Mouse (Mus musculus): ENCODE results near the gene Nefh.

DNA sequence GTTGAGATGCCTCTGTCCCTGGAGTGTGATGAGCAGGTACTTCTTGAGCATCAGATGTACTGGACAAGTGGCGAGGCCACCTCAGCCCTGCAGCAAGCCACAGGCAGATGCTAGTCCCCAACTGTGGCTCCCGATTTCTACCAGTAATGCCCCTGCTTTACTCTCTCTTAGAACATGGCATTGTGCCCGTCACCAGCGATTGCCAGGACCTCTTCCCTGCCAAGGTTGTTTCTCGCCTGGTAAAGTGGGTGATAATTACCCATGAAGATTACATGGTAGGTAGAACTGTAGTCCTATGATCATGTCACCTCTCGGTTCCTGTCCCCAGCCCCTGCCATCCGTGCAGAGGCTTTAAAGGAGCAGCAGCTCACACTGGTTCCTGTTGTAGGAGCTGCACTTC lies 26.1 kb downstream of the Nefh start:
- no peak for TF ChIP-seq CTCF (IDR thresholded peaks at IDR 0.05; ENCODE audit: borderline replicate concordance, insufficient read depth, low read length)
- TF ChIP-seq POLR2A (IDR thresholded peaks at IDR 0.05; ENCODE audit: low read depth, low read length): no peak
